In genomic region chr17:56479358-56479757, GRCm38 (mm10) we compare ENCODE assay signal across 9 mouse cellular contexts. TPM values are rescaled to one million over a fixed set of nuclear protein-coding genes. Genes with fewer than 3 reads are reported as not detected.
DNase-seq lines count a peak whose midpoint lies in the region; ATAC-seq and TF ChIP-seq lines count a peak whose summit lies in the region.
"Had no signal": no experiment of that assay in that cellular context is flagged by ENCODE, and none has a peak within 500 bp of the region (broad histone marks: within the 10 kb centered on the region; RNA-seq: fewer than 3 reads in every experiment).

No protein-coding gene starts in this region.

- peak; percentile 85 for TF ChIP-seq CTCF in C2C12 (IDR thresholded peaks at IDR 0.05; ENCODE audit: control insufficient read depth, insufficient read depth, insufficient read length)
- TF ChIP-seq CTCF in stomach, postnatal 0 days (IDR thresholded peaks at IDR 0.05; ENCODE audit: low read depth) = peak; percentile 92

- H3K27me3 ChIP-seq in heart, embryonic 12.5 days (replicated peaks) = peaks cover 44% of the 10 kb centered on the region
- H3K27me3 ChIP-seq in C2C12 (ENCODE audit: control insufficient read depth, insufficient read depth, insufficient read length) = no peaks in the 10 kb centered on the region
- peaks cover 13% of the 10 kb centered on the region for H3K27me3 ChIP-seq in embryonic facial prominence, embryonic 14.5 days (replicated peaks; ENCODE audit: control insufficient read depth, insufficient read depth, low read length)
- H3K27me3 ChIP-seq in megakaryocyte, embryonic 14.5 days (replicated peaks) = peaks cover 71% of the 10 kb centered on the region
- no peaks in the 10 kb centered on the region; the same call in 1 of the 2 replicates for H3K27me3 ChIP-seq in stomach, postnatal 0 days (ENCODE audit: control insufficient read depth, insufficient read depth, low read length)

- no peak overlapping the region for H3ac ChIP-seq in C2C12 (ENCODE audit: control insufficient read depth, insufficient read length, low read depth)

- ATAC-seq in heart, embryonic 12.5 days (ENCODE audit: insufficient number of reproducible peaks, low FRiP score) = no peak
- ATAC-seq in embryonic facial prominence, embryonic 14.5 days (ENCODE audit: low read depth) = peak; percentile 5; the same call in 1 of the 2 replicates
- no peak for ATAC-seq in stomach, postnatal 0 days (ENCODE audit: low FRiP score, low TSS enrichment)

- H3K4me1 ChIP-seq in heart, embryonic 12.5 days (replicated peaks) = peaks cover 14% of the 10 kb centered on the region
- H3K4me1 ChIP-seq in embryonic facial prominence, embryonic 14.5 days (ENCODE audit: control insufficient read depth, insufficient read depth, low read length) = peaks cover 10% of the 10 kb centered on the region
- peaks cover 61% of the 10 kb centered on the region for H3K4me1 ChIP-seq in megakaryocyte, embryonic 14.5 days
- peaks cover 5% of the 10 kb centered on the region; the same call in 1 of the 2 replicates for H3K4me1 ChIP-seq in stomach, postnatal 0 days (replicated peaks; ENCODE audit: control insufficient read depth, insufficient read depth)

- no peak overlapping the region for H3K27ac ChIP-seq in heart, embryonic 12.5 days (ENCODE audit: poor library complexity, severe bottlenecking)
- no peak overlapping the region for H3K27ac ChIP-seq in embryonic facial prominence, embryonic 14.5 days (replicated peaks; ENCODE audit: low read depth, low read length)
- H3K27ac ChIP-seq in stomach, postnatal 0 days (replicated peaks) = no peak overlapping the region

- peaks cover 5% of the 10 kb centered on the region for H3K9me3 ChIP-seq in heart, embryonic 12.5 days (replicated peaks)
- 0 out of 2 replicates have a peak, but pooled peaks cover 4% of the 10 kb centered on the region for H3K9me3 ChIP-seq in embryonic facial prominence, embryonic 14.5 days (ENCODE audit: control insufficient read depth, low read length)
- H3K9me3 ChIP-seq in megakaryocyte, embryonic 14.5 days = no peaks in the 10 kb centered on the region
- H3K9me3 ChIP-seq in stomach, postnatal 0 days (ENCODE audit: control insufficient read depth, low read length) = no peaks in the 10 kb centered on the region

- 17% methylated on average over 6 of the region's 6 CpGs for WGBS in heart, embryonic 12.5 days
- 13% methylated on average over 6 of the region's 6 CpGs for WGBS in embryonic facial prominence, embryonic 14.5 days
- WGBS in stomach, postnatal 0 days = 13% methylated on average over 6 of the region's 6 CpGs

- H3K36me3 ChIP-seq in heart, embryonic 12.5 days = no peaks in the 10 kb centered on the region
- no peaks in the 10 kb centered on the region for H3K36me3 ChIP-seq in C2C12 (ENCODE audit: control insufficient read depth, insufficient read depth)
- H3K36me3 ChIP-seq in embryonic facial prominence, embryonic 14.5 days (ENCODE audit: control insufficient read depth, insufficient read depth, low read length) = no peaks in the 10 kb centered on the region
- H3K36me3 ChIP-seq in megakaryocyte, embryonic 14.5 days (replicated peaks; ENCODE audit: low read length) = no peaks in the 10 kb centered on the region
- no peaks in the 10 kb centered on the region for H3K36me3 ChIP-seq in stomach, postnatal 0 days (ENCODE audit: control insufficient read depth, insufficient read depth, low read length)

- peak; percentile 74 for DNase-seq in heart, adult 8-10 months (ENCODE audit: low spot score)
- DNase-seq in adrenal gland, postnatal 25 days = peak; percentile 68
- DNase-seq in embryonic facial prominence, embryonic 14.5 days (ENCODE audit: low spot score) = peak; percentile 65
- DNase-seq in kidney, postnatal 14 days = peak; percentile 82
- peak; percentile 74 for DNase-seq in stomach, postnatal 0 days (ENCODE audit: low spot score)

- no peak for TF ChIP-seq EP300 in stomach, postnatal 0 days (optimal IDR thresholded peaks at IDR 0.05)

- no peak overlapping the region for H3K9ac ChIP-seq in heart, embryonic 12.5 days
- H3K9ac ChIP-seq in embryonic facial prominence, embryonic 14.5 days (ENCODE audit: low read depth, low read length) = no peak overlapping the region
- no peak overlapping the region for H3K9ac ChIP-seq in stomach, postnatal 0 days (ENCODE audit: low read length)

- H3K79me2 ChIP-seq in C2C12 (ENCODE audit: control insufficient read depth, insufficient read depth) = peaks cover 18% of the 10 kb centered on the region

- H3K79me3 ChIP-seq in C2C12 (ENCODE audit: low read depth) = peaks cover 6% of the 10 kb centered on the region

- no peak overlapping the region for H3K4me3 ChIP-seq in heart, embryonic 12.5 days
- no peak overlapping the region for H3K4me3 ChIP-seq in C2C12 (ENCODE audit: insufficient read depth, poor library complexity, severe bottlenecking)
- H3K4me3 ChIP-seq in embryonic facial prominence, embryonic 14.5 days (ENCODE audit: low read depth, low read length) = no peak overlapping the region
- peak overlapping the region; percentile 74 for H3K4me3 ChIP-seq in megakaryocyte, embryonic 14.5 days (replicated peaks)
- no peak overlapping the region for H3K4me3 ChIP-seq in stomach, postnatal 0 days (ENCODE audit: low read depth, low read length)

- H3K4me2 ChIP-seq in heart, embryonic 12.5 days = no peak overlapping the region
- no peak overlapping the region for H3K4me2 ChIP-seq in embryonic facial prominence, embryonic 14.5 days (ENCODE audit: low read depth, low read length)
- no peak overlapping the region for H3K4me2 ChIP-seq in stomach, postnatal 0 days (replicated peaks; ENCODE audit: low read depth)

TF ChIP-seq in C2C12, 6 proteins besides CTCF, POLR2A, EP300 and RAD21:
- TF ChIP-seq FOSL1 (IDR thresholded peaks at IDR 0.05; ENCODE audit: insufficient read depth, low read length, poor library complexity, severe bottlenecking) = no peak
- no peak for TF ChIP-seq CEBPB (IDR thresholded peaks at IDR 0.05; ENCODE audit: low read depth)
- peak; percentile 77 for TF ChIP-seq MAX (IDR thresholded peaks at IDR 0.05)
- TF ChIP-seq MYOG (IDR thresholded peaks at IDR 0.05; ENCODE audit: control insufficient read depth, extremely low read depth, insufficient read length) = no peak
TF ChIP-seq in C2C12: peak in this region for 1.

RNA-seq across cellular contexts. Expression of gene Ptprs, which starts 3.1 kb away (rescaled TPM):
- 10 to 100 TPM; 54.3 to 66.4 (median 60.0) TPM for total RNA-seq in heart, adult 8-10 months (2022)
- polyA plus RNA-seq in heart, embryonic 12.5 days (2016; fragmentation: Nextera tagmentation; extraction: Ambion mirVana) = 86.8 and 90.2 TPM in 2 replicates
- 56.8 TPM for polyA plus RNA-seq in C2C12 (2012; fragmentation: generic; extraction: Trizol)
- total RNA-seq in adrenal gland, postnatal 25 days (2021) = 165 and 222 TPM in 2 replicates
- polyA plus RNA-seq in embryonic facial prominence, embryonic 14.5 days (2014; fragmentation: Nextera tagmentation; extraction: Ambion mirVana) = 104 and 116 TPM in 2 replicates
- 24.6 and 26.9 TPM in 2 replicates for polyA plus RNA-seq in megakaryocyte, embryonic 14.5 days (2012; ENCODE audit: insufficient read depth, low replicate concordance)
- polyA plus RNA-seq in stomach, postnatal 0 days (2015; fragmentation: Nextera tagmentation; extraction: Ambion mirVana) = 22.2 and 22.8 TPM in 2 replicates

RNA-seq across cellular contexts. Expression of gene Znrf4, which starts 32.9 kb away (rescaled TPM):
- not detected for total RNA-seq in heart, adult 8-10 months (2022)
- not detected in 2 replicates for polyA plus RNA-seq in heart, embryonic 12.5 days (2016; fragmentation: Nextera tagmentation; extraction: Ambion mirVana)
- not detected for polyA plus RNA-seq in C2C12 (2012; fragmentation: generic; extraction: Trizol)
- not detected in 2 replicates for total RNA-seq in adrenal gland, postnatal 25 days (2021)
- not detected in 2 replicates for polyA plus RNA-seq in embryonic facial prominence, embryonic 14.5 days (2014; fragmentation: Nextera tagmentation; extraction: Ambion mirVana)
- polyA plus RNA-seq in megakaryocyte, embryonic 14.5 days (2012; ENCODE audit: insufficient read depth, low replicate concordance) = 0.22 TPM in 1 of 2 replicates, not detected in the other
- not detected in 2 replicates for polyA plus RNA-seq in stomach, postnatal 0 days (2015; fragmentation: Nextera tagmentation; extraction: Ambion mirVana)
- total RNA-seq: left cerebral cortex, postnatal 10 days had no signal
